Mouse (Mus musculus): ENCODE data around the gene Wdr95. TPM values are rescaled to one million over a fixed set of nuclear protein-coding genes. Genes with fewer than 3 reads are reported as not detected.

Gene Wdr95
- polyA plus RNA-seq, 1 experiment from 2014 or later: 0.84 TPM

DNA sequence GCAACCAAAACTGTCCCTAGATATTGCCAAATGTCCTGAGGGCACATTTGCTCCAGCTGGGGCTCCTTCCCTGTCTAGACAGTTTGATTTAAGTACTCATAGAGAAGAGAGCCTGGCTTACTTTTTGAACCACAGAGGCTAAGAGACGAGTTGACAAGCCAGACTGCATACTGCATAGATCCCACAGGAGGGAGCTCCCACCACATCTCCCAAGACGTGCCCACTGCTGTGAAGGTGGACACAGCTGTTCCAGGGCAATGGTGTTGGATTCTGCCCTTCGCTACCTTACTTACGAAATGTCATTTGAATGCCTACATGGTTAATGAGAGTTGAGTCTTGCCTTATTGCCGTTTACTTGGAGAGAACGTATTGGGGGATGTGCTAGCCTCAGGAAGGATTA, 113.9 kb downstream of the Wdr95 start:
- H3K36me3 ChIP-seq: no peaks in the 10 kb centered on the region
- WGBS: 50% methylated on average over 6 of the region's 6 CpGs
- peaks cover 5% of the 10 kb centered on the region for H3K4me1 ChIP-seq (replicated peaks)
- no peaks in the 10 kb centered on the region for H3K9me3 ChIP-seq
- no peaks in the 10 kb centered on the region for H3K27me3 ChIP-seq
- H3K27ac ChIP-seq: no peak overlapping the region
- no peak for ATAC-seq (ENCODE audit: low FRiP score)
- H3K4me2 ChIP-seq: no peak overlapping the region
- H3K9ac ChIP-seq: no peak overlapping the region
- H3K4me3 ChIP-seq: no peak overlapping the region

DNA sequence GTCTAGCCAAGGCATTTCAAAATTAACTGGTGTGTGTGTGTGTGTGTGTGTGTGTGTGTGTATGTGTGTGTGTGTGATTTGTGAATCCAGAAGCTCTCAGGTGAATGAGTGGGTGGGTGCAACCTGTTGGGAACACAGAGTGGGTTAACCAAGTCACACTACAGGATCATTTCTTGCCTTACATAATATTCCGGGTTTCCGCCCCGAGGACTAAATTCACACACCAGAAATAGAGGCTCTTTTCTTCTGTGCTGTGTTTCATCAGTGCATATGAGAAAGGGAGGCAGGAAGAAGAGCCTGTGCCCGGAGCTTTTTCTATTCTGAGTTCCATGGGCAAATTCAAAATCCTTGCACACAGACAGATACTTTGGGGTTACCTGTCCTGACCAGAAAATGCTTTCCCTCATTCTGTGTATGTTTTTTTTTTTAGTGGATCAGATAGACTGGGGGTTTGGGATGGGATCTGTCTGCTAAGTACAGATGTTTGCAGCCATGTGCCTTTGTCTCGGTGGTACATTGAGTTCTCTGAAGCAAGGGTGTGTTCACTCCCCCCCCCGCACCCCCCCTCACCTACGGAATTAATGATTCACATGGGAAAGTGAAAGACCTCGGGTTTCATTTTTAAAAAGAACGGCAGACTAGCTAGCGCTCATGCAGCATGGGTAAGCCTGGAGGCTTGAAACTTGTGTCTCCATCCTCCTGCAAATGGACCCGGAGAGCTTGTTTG, 114.5 kb downstream of the Wdr95 start:
- H3K9me3 ChIP-seq: no peaks in the 10 kb centered on the region
- no peak overlapping the region for H3K27ac ChIP-seq
- H3K27me3 ChIP-seq: no peaks in the 10 kb centered on the region
- H3K4me3 ChIP-seq: no peak overlapping the region
- H3K4me1 ChIP-seq (replicated peaks): peaks cover 10% of the 10 kb centered on the region
- 83% methylated on average over 11 of the region's 11 CpGs for WGBS
- H3K4me2 ChIP-seq: no peak overlapping the region
- no peak overlapping the region for H3K9ac ChIP-seq
- no peak for ATAC-seq (ENCODE audit: low FRiP score)
- no peaks in the 10 kb centered on the region for H3K36me3 ChIP-seq

DNA sequence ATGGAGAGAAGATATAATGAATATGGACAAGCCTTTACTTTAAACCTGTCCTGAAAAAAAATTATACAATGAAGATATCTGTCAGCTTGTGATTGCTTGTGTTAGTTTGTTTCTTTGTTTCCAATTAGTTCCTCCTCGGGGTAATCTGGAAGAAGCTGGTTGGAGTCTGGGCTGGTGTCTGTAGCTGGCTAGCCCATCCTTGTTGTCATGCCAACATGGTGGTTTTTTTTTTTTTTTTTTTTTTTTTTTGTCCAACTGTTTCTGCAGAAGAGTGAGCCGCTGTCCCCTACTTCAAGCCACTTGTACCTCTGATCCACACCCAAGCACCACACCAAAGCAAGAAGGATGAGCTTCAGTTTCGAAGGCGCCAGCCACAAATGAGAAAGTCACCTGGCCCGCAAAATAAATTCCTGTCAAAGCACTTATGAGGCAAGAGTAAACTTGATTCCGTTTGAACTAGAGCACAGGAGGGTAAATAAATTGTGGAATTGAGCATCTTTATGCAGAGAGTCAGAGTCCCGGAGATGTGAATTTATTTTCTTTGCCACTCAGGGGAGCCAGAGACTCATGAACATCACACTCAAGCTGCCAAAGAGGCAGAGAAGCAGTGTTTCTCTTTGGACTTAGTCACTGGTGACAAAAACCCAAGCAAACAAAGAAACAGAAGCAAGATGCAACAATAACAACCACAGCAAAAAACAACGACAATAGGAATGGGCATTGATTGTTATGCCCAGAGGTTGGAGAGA, 119.1 kb downstream of the Wdr95 start:
- H3K4me3 ChIP-seq: no peak overlapping the region
- H3K27ac ChIP-seq: peak overlapping the region; percentile 18; the same call in 1 of the 2 replicates
- H3K9me3 ChIP-seq: no peaks in the 10 kb centered on the region
- 63% methylated on average over 8 of the region's 8 CpGs for WGBS
- peak; percentile 61; the same call in 1 of the 2 replicates for ATAC-seq (ENCODE audit: low FRiP score)
- H3K9ac ChIP-seq: no peak overlapping the region
- peaks cover 23% of the 10 kb centered on the region for H3K4me1 ChIP-seq (replicated peaks)
- no peaks in the 10 kb centered on the region for H3K36me3 ChIP-seq
- no peaks in the 10 kb centered on the region for H3K27me3 ChIP-seq
- H3K4me2 ChIP-seq: no peak overlapping the region

DNA sequence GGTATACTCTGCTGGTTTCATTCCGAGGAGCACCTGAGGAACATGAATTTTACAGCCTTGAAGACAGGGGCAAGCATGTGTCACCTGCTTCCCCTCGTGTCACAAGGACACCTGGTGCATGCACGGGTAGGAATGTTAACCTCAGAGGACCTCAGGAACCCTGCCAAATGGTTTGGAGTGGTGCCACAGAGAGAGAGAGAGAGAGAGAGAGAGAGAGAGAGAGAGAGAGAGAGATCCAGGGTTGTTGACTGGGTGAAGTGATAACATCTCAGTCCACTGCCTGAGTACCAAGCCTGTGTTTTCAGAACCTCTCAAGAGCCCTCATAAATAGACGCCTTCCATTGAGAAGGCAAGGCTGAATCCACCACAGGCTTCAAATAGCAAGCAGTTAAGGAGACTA, 119.7 kb downstream of the Wdr95 start:
- no peak overlapping the region for H3K4me3 ChIP-seq
- H3K4me1 ChIP-seq (replicated peaks): peaks cover 23% of the 10 kb centered on the region
- no peak overlapping the region for H3K4me2 ChIP-seq
- 0 out of 2 replicates have a peak overlapping the region, but pooled peaks have one; percentile 2 for H3K27ac ChIP-seq
- H3K27me3 ChIP-seq: no peaks in the 10 kb centered on the region
- ATAC-seq (ENCODE audit: low FRiP score): no peak
- 70% methylated on average over 4 of the region's 4 CpGs for WGBS
- H3K9ac ChIP-seq: no peak overlapping the region
- no peaks in the 10 kb centered on the region for H3K9me3 ChIP-seq
- H3K36me3 ChIP-seq: no peaks in the 10 kb centered on the region

DNA sequence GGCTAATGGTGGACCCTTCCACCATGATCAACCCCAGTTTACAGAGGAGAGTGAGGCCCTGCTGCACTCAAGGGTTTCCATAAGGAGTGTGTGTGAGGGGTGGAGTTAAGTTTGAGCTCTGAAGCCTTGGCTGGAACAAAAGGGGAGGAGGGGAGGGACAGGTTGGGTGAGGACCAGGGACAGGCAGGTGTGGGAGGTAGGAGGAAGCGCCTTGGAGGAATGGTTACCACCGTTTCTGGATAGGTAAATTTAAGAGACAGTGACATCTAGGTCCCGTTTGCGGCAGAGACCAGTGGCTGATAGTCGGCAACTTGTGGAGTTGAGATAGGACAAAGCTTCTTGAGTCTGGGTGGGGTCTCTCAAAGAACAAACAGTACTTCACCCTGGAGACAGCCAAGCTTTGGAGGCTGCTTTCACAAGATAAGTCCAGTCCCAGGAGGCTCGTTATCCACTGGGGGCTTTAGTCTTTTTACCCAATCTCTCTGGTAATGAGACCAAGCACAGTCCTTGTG, 120.5 kb downstream of the Wdr95 start:
- Histone ChIP-seq H3K9me3 (no peaks in the 10 kb centered on the region), H3K4me3 (no peak overlapping the region), H3K27ac (no peak overlapping the region), H3K36me3 (no peaks in the 10 kb centered on the region), H3K4me2 (no peak overlapping the region), H3K4me1 (replicated peaks) (peaks cover 23% of the 10 kb centered on the region), H3K27me3 (no peaks in the 10 kb centered on the region), H3K9ac (no peak overlapping the region)
- 81% methylated on average over 6 of the region's 6 CpGs for WGBS
- no peak for ATAC-seq (ENCODE audit: low FRiP score)

DNA sequence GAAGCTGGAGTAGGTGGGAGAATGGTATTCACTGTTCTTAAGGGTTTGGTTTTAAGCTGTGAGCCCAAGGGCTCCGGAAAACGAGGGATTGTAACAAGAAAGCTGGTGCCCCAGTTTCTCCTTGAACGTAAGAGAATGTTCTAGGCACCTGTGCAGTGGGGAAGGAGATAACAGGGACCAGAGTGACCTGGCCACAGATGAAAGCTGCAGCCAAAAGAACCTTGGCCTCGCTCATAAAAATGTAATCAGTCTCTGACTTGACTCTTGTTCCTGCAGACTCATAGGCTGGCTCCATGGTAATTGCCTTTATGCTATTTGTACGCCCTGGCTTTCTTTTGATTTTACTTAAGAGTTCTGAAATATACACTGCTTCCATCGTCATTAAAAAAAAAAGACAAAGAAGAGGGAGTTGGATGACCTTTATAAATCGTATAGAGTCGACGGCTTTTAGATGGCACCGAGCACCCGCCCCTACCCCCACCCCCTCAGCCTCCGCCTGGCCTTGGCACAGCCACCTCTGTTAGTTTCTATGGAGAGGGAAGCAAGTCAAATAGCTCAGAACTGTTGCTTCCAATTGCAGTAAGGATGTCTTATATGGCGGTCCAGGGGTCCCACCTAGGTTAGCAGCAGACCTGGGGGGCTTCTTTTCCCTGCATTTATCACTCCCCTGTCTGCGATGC, 121.2 kb downstream of the Wdr95 start:
- Histone ChIP-seq H3K9ac (no peak overlapping the region), H3K27me3 (no peaks in the 10 kb centered on the region), H3K9me3 (no peaks in the 10 kb centered on the region), H3K4me2 (no peak overlapping the region), H3K36me3 (no peaks in the 10 kb centered on the region), H3K27ac (no peak overlapping the region), H3K4me1 (replicated peaks) (peaks cover 23% of the 10 kb centered on the region), H3K4me3 (no peak overlapping the region)
- no peak for ATAC-seq (ENCODE audit: low FRiP score)
- 83% methylated on average over 14 of the region's 14 CpGs for WGBS

DNA sequence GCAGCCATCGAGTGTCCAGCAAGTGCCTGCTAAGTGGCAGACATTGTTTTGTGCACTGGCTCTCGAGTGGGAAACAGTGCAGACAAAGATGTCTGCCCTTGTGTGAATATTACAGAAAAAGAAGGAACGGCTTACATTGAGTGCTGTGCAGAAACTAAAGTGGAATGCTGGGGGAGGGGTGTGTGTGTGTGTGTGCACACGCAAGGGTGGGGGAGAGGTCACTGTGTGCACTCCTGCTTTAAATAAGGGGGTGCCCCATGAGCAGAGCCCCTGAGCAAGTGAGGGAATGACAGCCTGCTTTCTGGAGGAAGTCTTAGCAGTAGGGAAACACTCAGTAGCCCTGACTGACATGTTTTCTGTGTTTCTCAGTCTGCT, 121.7 kb downstream of the Wdr95 start:
- no peaks in the 10 kb centered on the region for H3K27me3 ChIP-seq
- H3K4me2 ChIP-seq: no peak overlapping the region
- H3K9ac ChIP-seq: no peak overlapping the region
- WGBS: 63% methylated on average over 4 of the region's 4 CpGs
- H3K4me1 ChIP-seq (replicated peaks): peaks cover 23% of the 10 kb centered on the region
- no peak for ATAC-seq (ENCODE audit: low FRiP score)
- no peaks in the 10 kb centered on the region for H3K36me3 ChIP-seq
- no peaks in the 10 kb centered on the region for H3K9me3 ChIP-seq
- H3K4me3 ChIP-seq: no peak overlapping the region
- H3K27ac ChIP-seq: no peak overlapping the region

DNA sequence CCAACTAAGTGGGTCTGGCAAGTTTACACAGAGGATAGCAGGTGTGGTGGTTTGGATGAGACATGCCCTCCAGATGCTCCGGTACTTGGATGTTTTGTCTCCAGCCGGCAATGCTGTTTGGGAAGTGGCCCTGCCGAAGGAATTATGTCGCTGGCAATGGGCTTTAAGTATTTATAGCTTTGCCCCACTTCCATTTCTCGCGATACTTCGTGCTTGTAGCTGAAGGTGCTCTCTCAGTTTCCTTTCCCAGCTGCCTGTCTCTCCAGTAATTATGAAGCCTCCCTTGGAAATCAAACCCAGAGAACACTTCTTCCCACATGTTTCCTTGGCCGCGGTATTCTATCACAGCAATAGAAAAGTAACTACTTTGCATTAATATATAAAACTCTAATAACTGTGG, 127.2 kb downstream of the Wdr95 start:
- 87% methylated on average over 9 of the region's 9 CpGs for WGBS
- H3K36me3 ChIP-seq: no peaks in the 10 kb centered on the region

DNA sequence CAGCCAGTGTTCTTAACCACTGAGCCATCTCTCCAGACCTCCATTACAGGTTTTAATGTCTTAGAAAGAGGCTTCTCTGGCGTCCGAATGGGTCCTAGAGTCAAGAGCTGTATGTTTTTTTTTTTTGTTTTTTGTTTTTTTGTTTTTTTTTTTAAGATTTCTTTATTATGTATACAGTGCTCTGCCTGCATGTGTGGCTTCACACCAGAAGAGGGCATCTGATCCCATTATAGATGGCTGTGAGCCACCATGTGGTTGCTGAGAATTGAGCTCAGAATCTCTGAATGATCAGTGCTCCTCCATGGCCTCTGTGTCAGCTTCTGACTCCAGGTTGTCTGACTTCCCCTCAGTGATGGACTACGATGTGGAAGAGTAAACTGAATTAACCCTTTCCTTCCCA, 129.5 kb downstream of the Wdr95 start:
- H3K9me3 ChIP-seq: 0 out of 2 replicates have a peak, but pooled peaks cover 4% of the 10 kb centered on the region
- no peak overlapping the region for H3K4me2 ChIP-seq
- 59% methylated on average over 3 of the region's 3 CpGs for WGBS
- H3K9ac ChIP-seq: no peak overlapping the region
- H3K4me1 ChIP-seq (replicated peaks): 0 out of 2 replicates have a peak, but pooled peaks cover 3% of the 10 kb centered on the region
- H3K4me3 ChIP-seq: no peak overlapping the region
- H3K27ac ChIP-seq: no peak overlapping the region
- H3K36me3 ChIP-seq: no peaks in the 10 kb centered on the region
- no peaks in the 10 kb centered on the region for H3K27me3 ChIP-seq
- ATAC-seq (ENCODE audit: low FRiP score): no peak

More for the DNA sequence above, 127.2 kb downstream of the Wdr95 start:
- Histone ChIP-seq H3K27me3 (no peaks in the 10 kb centered on the region), H3K27ac (no peak overlapping the region), H3K9me3 (no peaks in the 10 kb centered on the region), H3K4me2 (no peak overlapping the region), H3K4me1 (replicated peaks) (0 out of 2 replicates have a peak, but pooled peaks cover 3% of the 10 kb centered on the region), H3K4me3 (no peak overlapping the region), H3K9ac (no peak overlapping the region)
- ATAC-seq (ENCODE audit: low FRiP score): no peak

DNA sequence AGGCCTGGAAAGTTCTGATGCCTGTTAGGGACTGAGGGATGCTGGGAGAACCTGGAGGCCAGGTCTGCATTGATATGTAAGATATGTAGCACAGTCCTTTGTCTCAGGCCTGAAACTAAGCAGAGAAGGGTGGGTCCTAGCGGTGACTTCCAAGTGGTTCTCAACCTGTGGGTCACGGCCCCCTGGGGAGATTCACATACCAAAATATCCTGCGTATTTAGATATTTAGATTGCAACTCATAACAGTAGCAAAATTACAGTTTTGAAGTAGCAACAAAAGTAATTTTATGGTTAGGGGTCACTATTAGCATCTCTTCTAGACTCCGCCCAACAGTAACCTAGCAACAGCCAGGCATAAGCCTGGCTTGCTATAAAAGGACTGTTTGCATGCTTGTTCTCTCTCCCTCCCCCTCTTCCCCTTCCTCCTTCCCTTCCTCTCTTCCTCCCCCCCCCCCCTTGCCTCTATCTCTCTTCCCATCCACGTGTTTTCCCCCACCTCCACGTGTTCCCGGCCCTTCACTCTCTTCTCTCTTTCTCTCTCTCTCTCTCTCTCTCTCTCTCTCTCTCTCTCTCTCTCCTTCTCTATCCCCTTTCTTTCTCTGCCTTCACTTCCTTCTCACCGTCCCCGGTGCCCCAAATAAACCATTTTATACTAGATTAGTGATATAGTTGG, 130.4 kb downstream of the Wdr95 start:
- ATAC-seq (ENCODE audit: low FRiP score): no peak
- Histone ChIP-seq H3K4me3 (no peak overlapping the region), H3K4me1 (replicated peaks) (0 out of 2 replicates have a peak, but pooled peaks cover 3% of the 10 kb centered on the region), H3K36me3 (no peaks in the 10 kb centered on the region), H3K9ac (no peak overlapping the region), H3K9me3 (0 out of 2 replicates have a peak, but pooled peaks cover 4% of the 10 kb centered on the region), H3K27ac (no peak overlapping the region), H3K4me2 (no peak overlapping the region), H3K27me3 (no peaks in the 10 kb centered on the region)
- 65% methylated on average over 9 of the region's 9 CpGs for WGBS

DNA sequence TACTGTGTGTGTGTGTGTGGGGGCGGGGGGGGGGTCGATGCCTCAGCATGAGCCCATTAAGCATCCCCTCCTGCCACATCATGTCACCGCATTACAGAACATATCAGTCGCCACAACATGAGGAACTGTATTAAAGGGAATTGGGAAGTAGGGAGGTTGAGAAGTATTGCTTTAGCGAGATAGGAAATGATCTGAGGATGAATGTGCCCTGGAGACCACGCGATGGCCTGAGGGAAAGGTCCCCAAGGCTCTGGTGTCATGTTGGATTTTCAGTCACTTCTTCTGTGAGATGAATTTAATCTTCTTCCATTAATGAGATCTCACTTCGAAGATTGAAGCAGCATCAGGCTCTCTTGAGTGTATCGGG, 130.9 kb downstream of the Wdr95 start:
- WGBS: 60% methylated on average over 9 of the region's 9 CpGs

DNA sequence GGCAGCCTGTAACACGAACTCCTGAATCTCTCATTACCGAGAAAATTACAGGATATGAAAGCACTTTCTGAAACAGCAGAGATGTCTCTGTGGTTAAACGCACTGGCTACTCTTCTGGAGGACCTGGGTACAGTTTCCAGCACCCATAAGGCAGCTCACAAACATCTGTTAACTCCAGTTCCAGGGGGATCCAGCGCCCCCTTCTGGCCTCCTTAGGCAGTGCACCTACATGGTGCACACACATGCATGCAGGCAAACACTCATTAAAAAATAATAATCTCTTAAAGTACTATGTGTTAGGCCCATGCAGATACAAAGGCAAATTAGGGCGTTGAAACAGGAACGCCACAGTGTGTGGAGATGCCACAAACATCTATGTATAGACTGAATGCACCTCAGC, 132.9 kb downstream of the Wdr95 start:
- no peak for ATAC-seq (ENCODE audit: low FRiP score)
- Histone ChIP-seq H3K4me3 (no peak overlapping the region), H3K27ac (no peak overlapping the region), H3K9ac (no peak overlapping the region), H3K4me2 (no peak overlapping the region), H3K9me3 (0 out of 2 replicates have a peak, but pooled peaks cover 4% of the 10 kb centered on the region), H3K27me3 (no peaks in the 10 kb centered on the region), H3K36me3 (no peaks in the 10 kb centered on the region), H3K4me1 (replicated peaks) (0 out of 2 replicates have a peak, but pooled peaks cover 3% of the 10 kb centered on the region)
- whole genome bisulfite sequencing: 90% methylated on average over 6 of the region's 6 CpGs

More for the DNA sequence above, 130.9 kb downstream of the Wdr95 start:
- no peak; the same call in 1 of the 2 replicates for ATAC-seq (ENCODE audit: low FRiP score)
- Histone ChIP-seq H3K27me3 (no peaks in the 10 kb centered on the region), H3K9ac (no peak overlapping the region), H3K27ac (no peak overlapping the region), H3K4me1 (replicated peaks) (0 out of 2 replicates have a peak, but pooled peaks cover 3% of the 10 kb centered on the region), H3K4me3 (no peak overlapping the region), H3K9me3 (0 out of 2 replicates have a peak, but pooled peaks cover 4% of the 10 kb centered on the region), H3K4me2 (no peak overlapping the region), H3K36me3 (no peaks in the 10 kb centered on the region)

Data from hindbrain, embryonic 13.5 days (tissue).